Mouse (Mus musculus) lung, postnatal 0 days (tissue): Measurements from ENCODE around the gene Gpr137. TPM values are rescaled to one million over a fixed set of nuclear protein-coding genes. Genes with fewer than 3 reads are reported as not detected.

Source experiments
- ATAC-seq: fragments of 200-750 bp; cut with Nextera tagmentation; 2 replicates; pipeline ENCODE4 v1.8.0; 2017; ENCODE audit warnings: moderate library complexity
- DNase-seq: peaks from one replicate; pipeline ENCODE4 v3.0.0-alpha.2; 2016; ENCODE audit warnings: low spot score
- H3K27ac ChIP-seq: fragments of 300-500 bp; sonication (generic); 2 replicates; pipeline ENCODE4 v1.5.1; 2014; ENCODE audit warnings: antibody characterized with exemption, mild to moderate bottlenecking, low read length, mixed read lengths
- H3K27me3 ChIP-seq: fragments of 300-500 bp; sonication (generic); replicated peaks from 2 replicates; pipeline ENCODE4 v1.6.1; 2014; ENCODE audit warnings: low read length, mixed read lengths; ENCODE audit not compliant: insufficient read depth
- H3K36me3 ChIP-seq: fragments of 300-500 bp; sonication (generic); 2 replicates; pipeline ENCODE4 v1.6.1; 2014; ENCODE audit warnings: low read length, mixed read lengths; ENCODE audit not compliant: insufficient read depth
- H3K4me1 ChIP-seq: fragments of 300-500 bp; sonication (generic); 2 replicates; pipeline ENCODE4 v1.6.1; 2014; ENCODE audit warnings: antibody characterized with exemption, low read depth, low read length, mixed read lengths; ENCODE audit not compliant: insufficient read depth
- H3K4me2 ChIP-seq: fragments of 300-500 bp; sonication (generic); replicated peaks from 2 replicates; pipeline ENCODE4 v1.6.1; 2014; ENCODE audit warnings: low read depth, mild to moderate bottlenecking, low read length, moderate library complexity, mixed read lengths
- H3K4me3 ChIP-seq: fragments of 300-500 bp; sonication (generic); 2 replicates; pipeline ENCODE4 v1.5.1; 2014; ENCODE audit warnings: low read depth, low read length
- H3K9ac ChIP-seq: fragments of 300-500 bp; sonication (generic); replicated peaks from 2 replicates; pipeline ENCODE4 v1.6.1; 2014; ENCODE audit warnings: low read depth, mild to moderate bottlenecking
- H3K9me3 ChIP-seq: fragments of 300-500 bp; sonication (generic); 2 replicates; pipeline ENCODE4 v1.6.1; 2016; ENCODE audit warnings: low read length, mixed read lengths
- CTCF ChIP-seq: IDR thresholded peaks from 2 replicates; pipeline ENCODE4 v1.5.1; 2016; ENCODE audit warnings: antibody characterized with exemption, mild to moderate bottlenecking
- EP300 ChIP-seq: IDR thresholded peaks from 2 replicates; pipeline ENCODE4 v1.6.1; 2016; ENCODE audit warnings: antibody characterized with exemption, mild to moderate bottlenecking, control low read depth
- WGBS: fragments of 180-500 bp; shearing (Covaris S2); extraction: QIAGEN DNeasy Blood & Tissue Kit; methylation state at CpG from one replicate; pipeline ENCODE4 v1.1.7; 2014; 5-methylcytosine and 5-hydroxymethylcytosine counted together
- polyA plus RNA-seq: library from polyadenylated mRNA; unstranded; fragments of >200 nt; fragmentation: Nextera tagmentation; extraction: Ambion mirVana; gene quantifications from 2 replicates; pipeline ENCODE4 v1.2.1, GENCODE M21; 2015

Gpr137 gene
- polyA plus RNA-seq, 1 experiment from 2014 or later: 33.5 TPM

DNA sequence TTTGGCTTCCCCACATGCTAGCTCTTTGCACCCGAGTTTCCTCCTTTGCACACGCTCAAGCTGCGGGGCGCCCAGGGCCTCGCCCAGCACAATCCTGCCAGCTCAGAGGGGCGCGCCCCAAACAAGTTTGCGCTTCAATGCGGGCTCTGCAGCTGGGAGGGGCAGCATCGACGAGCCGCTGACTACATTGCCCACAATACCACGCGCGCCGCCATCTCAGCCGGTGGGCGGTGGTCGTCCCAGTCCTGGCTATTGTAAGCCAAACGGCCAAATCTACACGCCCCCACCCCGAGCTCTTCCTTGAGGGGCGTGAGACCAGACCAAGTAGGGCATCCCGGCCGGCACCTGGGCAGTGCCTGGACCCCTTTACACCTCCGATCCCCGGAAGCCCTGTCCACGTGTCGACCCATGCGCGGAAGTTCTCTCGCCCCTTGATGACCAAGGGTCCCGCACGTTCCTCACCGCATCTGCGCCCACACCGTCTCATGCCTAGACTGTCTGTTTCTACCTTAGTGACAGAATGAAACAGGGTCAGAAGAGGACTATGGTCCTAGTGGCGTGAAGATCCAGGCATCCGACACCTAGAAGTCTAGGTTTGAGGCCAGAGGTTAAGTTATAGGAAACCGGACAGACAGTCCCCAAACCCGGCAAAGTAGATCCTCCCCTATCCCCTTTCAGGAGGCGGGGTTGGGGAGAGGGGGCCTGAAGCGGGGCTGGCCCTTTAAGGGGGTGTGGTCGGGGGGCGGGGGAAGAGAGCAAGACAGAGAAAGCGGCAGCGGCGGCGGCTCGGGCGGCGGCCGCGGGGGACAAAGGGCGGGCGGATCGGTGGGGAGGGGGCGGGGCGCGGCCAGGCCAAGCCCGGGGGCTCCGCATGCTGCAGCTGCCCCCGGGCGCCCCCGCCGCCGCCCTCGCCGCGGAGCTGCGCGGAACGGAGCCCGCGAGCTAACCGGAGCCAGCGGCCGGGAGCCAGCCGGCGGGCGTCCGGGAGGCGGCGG lies 32.2 kb upstream of the Gpr137 start, which contains the start of gene Ppp1r14b:
Gene Ppp1r14b (plus strand): TSS at position 758 of the 995 bp plus-strand sequence.
- peak; percentile 60 for ATAC-seq
- under 1% methylated on average over 66 of the region's 84 CpGs for WGBS
- peak within 1 kb of the TSS; percentile 88 for H3K4me2 ChIP-seq
- peak; percentile 89 for DNase-seq
- TF ChIP-seq EP300 (no peak), CTCF (no peak)
- peak within 1 kb of the TSS; percentile 52 for H3K9ac ChIP-seq
- peak within 1 kb of the TSS; percentile 78 for H3K27ac ChIP-seq
- H3K4me1 ChIP-seq: peaks cover 18% of the 10 kb centered on the region
- H3K4me3 ChIP-seq: peak within 1 kb of the TSS; percentile 64
- no peaks in the 10 kb centered on the region for H3K36me3 ChIP-seq
- no peaks in the 10 kb centered on the region for H3K27me3 ChIP-seq
- H3K9me3 ChIP-seq: no peaks in the 10 kb centered on the region

DNA sequence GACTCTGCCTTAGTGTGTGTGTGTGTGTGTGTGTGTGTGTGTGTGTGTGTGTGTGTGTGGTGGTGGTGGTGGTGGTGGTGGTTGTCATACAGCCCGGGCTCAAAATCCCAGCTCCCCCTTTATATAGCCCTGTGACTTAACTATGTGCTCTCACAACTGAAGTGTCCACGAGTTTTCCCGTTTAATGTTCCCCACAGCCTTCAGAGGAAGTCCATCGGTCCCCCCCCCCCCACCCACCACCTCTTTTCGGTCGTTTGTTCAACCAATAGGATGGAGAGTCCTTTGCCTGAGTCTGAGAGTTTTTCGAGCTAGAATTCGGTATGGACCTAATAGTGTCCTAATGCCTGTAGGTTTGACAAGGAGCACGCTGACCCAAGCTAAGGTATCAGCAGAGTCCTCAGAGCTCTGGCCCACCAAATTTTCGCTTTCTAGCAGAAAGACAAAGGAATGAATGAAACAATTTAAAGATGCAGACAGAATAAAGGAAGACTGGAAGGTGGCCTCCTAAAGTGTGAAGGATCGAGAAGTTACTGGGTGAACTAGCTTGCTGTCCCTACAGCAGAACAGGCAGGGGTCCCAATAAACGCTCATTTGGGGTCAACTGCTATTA lies 31.4 kb upstream of the Gpr137 start:
- H3K36me3 ChIP-seq: no peaks in the 10 kb centered on the region
- ATAC-seq (no peak), DNase-seq (no peak)
- H3K9me3 ChIP-seq: no peaks in the 10 kb centered on the region
- no peak overlapping the region for H3K27ac ChIP-seq
- no peak for TF ChIP-seq CTCF
- no peak for TF ChIP-seq EP300
- H3K4me1 ChIP-seq: peaks cover 22% of the 10 kb centered on the region
- H3K27me3 ChIP-seq: no peaks in the 10 kb centered on the region
- H3K9ac ChIP-seq: no peak overlapping the region
- WGBS: 20% methylated on average over 12 of the region's 12 CpGs
- peak overlapping the region; percentile 88 for H3K4me2 ChIP-seq
- H3K4me3 ChIP-seq: peak overlapping the region; percentile 64; the same call in 1 of the 2 replicates

DNA sequence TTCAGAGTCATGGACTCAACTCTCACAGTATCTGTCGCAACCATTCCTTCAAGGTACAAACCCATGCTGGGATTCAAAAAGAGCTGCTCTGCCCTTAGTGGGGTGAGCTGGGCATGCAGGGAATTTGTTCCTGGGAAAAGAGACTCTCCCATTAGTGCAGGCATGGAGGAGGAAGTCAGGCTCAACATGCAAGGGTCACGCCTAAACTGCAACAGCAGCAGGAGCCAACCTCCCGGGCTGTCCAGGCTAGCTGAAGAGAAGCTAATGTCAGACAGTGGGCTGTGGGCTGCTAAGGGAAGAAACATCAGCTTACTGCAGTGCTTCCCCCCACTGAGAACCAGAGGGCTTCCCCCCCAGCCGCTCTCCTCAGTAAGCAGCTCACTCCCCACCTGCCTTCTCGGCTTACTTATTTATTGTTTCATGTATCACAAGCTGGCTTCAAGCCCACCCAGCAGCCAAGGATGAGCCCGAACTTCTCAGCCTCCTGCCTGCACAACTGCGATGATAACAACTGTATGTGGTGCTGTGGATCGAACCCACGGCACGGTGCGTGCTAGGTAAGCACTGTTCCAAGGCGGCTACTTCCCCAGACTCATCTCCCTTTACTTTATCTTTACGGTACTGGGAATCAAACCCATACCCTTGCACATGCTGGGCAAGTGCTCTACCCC lies 30.1 kb upstream of the Gpr137 start:
- no peak for ATAC-seq
- no peak for DNase-seq
- no peak overlapping the region for H3K27ac ChIP-seq
- H3K4me1 ChIP-seq: peaks cover 32% of the 10 kb centered on the region
- H3K36me3 ChIP-seq: no peaks in the 10 kb centered on the region
- no peak overlapping the region for H3K4me2 ChIP-seq
- H3K4me3 ChIP-seq: no peak overlapping the region
- no peak overlapping the region for H3K9ac ChIP-seq
- TF ChIP-seq CTCF (no peak), EP300 (no peak)
- no peaks in the 10 kb centered on the region for H3K27me3 ChIP-seq
- 75% methylated on average over 13 of the region's 13 CpGs for WGBS
- H3K9me3 ChIP-seq: no peaks in the 10 kb centered on the region

DNA sequence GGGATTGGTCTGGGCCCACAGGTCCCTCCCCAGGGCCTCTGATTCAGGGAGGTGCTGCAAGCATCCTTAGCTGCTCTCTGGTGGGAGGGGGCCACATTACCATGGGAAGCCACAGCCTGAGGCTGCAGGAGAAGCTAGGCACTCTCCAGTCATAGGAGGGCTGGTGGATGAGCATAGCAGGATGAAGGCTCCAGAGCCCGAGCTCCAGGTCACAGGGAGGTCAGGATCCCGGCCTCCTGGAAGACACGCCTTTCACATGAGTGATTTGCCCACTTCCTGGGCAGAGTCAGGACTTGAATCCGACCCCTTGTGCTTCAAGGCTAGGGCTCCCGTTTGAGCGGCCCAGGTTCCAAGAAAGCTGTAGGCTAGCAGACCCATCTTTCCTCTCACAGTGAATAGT lies 29.4 kb upstream of the Gpr137 start:
- H3K4me1 ChIP-seq: peaks cover 30% of the 10 kb centered on the region
- H3K36me3 ChIP-seq: no peaks in the 10 kb centered on the region
- WGBS: 27% methylated on average over 6 of the region's 6 CpGs
- no peak for ATAC-seq
- H3K27ac ChIP-seq: no peak overlapping the region
- no peak overlapping the region for H3K4me3 ChIP-seq
- no peak overlapping the region for H3K4me2 ChIP-seq
- no peak for DNase-seq
- H3K27me3 ChIP-seq: no peaks in the 10 kb centered on the region
- H3K9ac ChIP-seq: no peak overlapping the region
- no peaks in the 10 kb centered on the region for H3K9me3 ChIP-seq
- TF ChIP-seq EP300 (no peak), CTCF (no peak)

DNA sequence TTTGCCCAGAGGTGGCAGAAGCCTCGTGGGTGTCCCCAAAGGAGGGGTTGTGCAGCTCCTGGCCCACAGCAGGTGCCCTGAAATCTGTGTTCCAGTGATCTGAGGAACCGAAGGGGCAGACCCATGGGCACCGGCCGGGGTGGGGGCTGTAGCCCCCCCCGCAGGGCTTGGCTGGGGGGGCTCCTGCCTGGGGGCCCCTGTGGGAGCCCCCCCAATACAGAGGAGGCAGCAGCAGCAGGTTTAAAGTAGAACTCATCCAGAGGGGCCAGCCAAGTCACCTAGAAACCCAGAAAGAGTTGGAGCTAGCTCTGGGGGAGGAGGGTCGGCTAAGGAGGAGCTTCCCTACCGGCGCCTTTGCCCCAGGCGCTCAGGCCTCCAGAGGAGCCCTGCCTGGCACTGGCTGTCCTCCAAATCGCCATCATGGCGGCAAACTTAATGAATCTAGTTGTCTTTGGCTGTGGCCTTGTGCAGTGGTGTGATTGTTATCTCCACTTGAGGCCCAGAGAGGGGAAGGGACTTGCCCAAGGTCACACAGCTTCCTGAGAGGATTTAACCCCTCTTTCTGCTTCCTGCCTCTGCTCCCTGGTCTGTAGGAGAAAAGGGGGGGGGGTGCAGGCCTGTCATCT lies 28.3 kb upstream of the Gpr137 start:
- H3K4me3 ChIP-seq: no peak overlapping the region
- peak overlapping the region; percentile 80 for H3K4me2 ChIP-seq

More for the DNA sequence above, 28.3 kb upstream of the Gpr137 start:
- Histone ChIP-seq H3K9me3 (no peaks in the 10 kb centered on the region), H3K27me3 (no peaks in the 10 kb centered on the region), H3K9ac (no peak overlapping the region), H3K4me1 (peaks cover 21% of the 10 kb centered on the region), H3K27ac (no peak overlapping the region), H3K36me3 (no peaks in the 10 kb centered on the region)
- no peak for ATAC-seq
- TF ChIP-seq CTCF: no peak
- no peak for DNase-seq
- 26% methylated on average over 11 of the region's 11 CpGs for WGBS
